Mouse (Mus musculus): ENCODE results near the gene 4933406M09Rik.

- TF ChIP-seq POLR2A (IDR thresholded peaks at IDR 0.05; ENCODE audit: low read depth, low read length) (no peak), CTCF (IDR thresholded peaks at IDR 0.05; ENCODE audit: extremely low read depth, insufficient read length, insufficient replicate concordance, low read depth, low read length) (no peak)
Measured at GRCm38 (mm10) chr1:134344005-134344950, 41.5 kb upstream of the 4933406M09Rik start.
